Mouse (Mus musculus) left cerebral cortex, adult 2 months (tissue): ENCODE data around the gene Pde4c. TPM values are rescaled to one million over a fixed set of nuclear protein-coding genes. Genes with fewer than 3 reads are reported as not detected.

Source experiments
- DNase-seq, 2 experiments: peaks; one replicate each; pipeline ENCODE4 v3.0.0; 2021 to 2022; ENCODE audit warnings: low spot score in 2 of 2, mixed read lengths in 1 of 2; ENCODE audit errors: extremely low spot score in 1 of 2
- H3K27ac ChIP-seq: fragments of 200-600 bp; 2 replicates; pipeline ENCODE4 v1.8.1; 2022
- H3K4me3 ChIP-seq: fragments of 200-600 bp; 2 replicates; pipeline ENCODE4 v1.8.1; 2022
- CTCF ChIP-seq: fragments of 200-600 bp; IDR thresholded peaks from 2 replicates; pipeline ENCODE4 v1.8.1; 2022; ENCODE audit warnings: antibody characterized with exemption, mild to moderate bottlenecking, moderate library complexity
- intact Hi-C: fragments of 180-260 bp; cut with DNase I; formaldehyde crosslinking; loops from one replicate; pipeline ENCODE4 v1.15.1; 2025
- microRNA-seq, 2 experiments: library from miRNA; unstranded; fragments of <30 nt; microRNA quantifications; one replicate each; pipeline ENCODE4 v1.2.0; 2021
- total RNA-seq, 2 experiments: library from RNA; stranded (reverse); gene quantifications; 2 replicates each; pipeline ENCODE4 v1.2.3; 2021

Pde4c gene
- total RNA-seq, 2 experiments from 2014 or later: 1.9 to 3.0 TPM

DNA sequence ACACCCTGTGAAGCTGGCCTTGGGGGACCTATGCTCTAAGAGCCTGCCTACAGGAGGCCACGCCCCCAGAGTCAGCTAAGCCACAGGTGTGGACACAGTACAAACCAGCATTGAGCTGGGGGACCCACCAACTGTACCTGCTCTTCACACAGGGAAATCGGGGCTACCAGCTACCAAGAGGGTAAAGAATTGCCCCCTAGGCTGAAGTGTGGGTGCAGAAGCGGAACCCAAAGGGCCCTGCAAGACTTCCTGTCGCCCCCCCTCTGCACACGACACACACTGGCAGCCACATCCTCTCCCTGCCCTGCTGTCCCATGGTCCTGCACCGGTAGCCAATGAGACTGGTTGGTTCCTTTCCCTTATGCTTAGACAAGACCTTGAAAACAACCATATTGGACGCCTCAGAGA, 67.8 kb downstream of the Pde4c start:
- no peak for TF ChIP-seq CTCF
- no peak for DNase-seq
- H3K4me3 ChIP-seq: peak overlapping the region; percentile 85
- intact Hi-C loops: no loop called here
- peak overlapping the region; percentile 84 for H3K27ac ChIP-seq

DNA sequence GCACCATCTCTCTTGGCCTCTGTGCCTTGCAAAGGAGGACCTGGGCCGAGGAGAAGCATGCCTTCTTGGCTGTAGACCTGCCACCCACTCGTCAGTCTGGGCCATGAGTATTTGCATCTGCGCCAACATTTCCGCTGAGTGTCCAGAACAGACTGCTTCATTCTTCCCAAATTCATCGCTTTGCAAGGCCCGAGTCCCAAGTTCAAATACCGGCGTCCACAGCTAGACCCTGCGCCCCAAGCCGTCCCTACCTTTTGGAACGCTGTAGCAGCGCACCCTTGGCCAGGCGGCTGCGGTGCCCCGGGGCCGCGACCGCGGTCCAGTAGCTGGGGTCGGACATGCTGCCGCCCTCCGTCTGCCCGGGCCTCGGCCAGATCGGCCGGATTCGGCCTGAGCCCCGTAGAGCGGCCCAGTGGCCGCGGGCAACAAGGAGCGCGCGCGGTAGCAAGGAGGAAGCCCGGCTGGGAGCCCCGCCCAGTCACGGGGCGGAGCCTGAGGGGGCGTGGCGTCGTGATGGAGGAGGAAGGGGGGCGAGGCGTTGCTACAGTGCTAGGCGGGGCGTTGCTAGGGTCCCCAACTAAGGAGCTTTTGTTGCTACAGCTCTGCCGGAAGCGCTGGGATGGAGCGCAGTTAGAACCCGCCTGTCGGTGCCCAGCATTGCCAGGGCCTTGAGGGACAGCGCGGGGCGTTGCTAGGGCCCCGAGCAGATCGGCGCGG, 68.6 kb downstream of the Pde4c start:
- TF ChIP-seq CTCF: no peak; the same call in 1 of the 2 replicates
- peak overlapping the region; percentile 84 for H3K27ac ChIP-seq
- intact Hi-C loops: no loop called here

DNA sequence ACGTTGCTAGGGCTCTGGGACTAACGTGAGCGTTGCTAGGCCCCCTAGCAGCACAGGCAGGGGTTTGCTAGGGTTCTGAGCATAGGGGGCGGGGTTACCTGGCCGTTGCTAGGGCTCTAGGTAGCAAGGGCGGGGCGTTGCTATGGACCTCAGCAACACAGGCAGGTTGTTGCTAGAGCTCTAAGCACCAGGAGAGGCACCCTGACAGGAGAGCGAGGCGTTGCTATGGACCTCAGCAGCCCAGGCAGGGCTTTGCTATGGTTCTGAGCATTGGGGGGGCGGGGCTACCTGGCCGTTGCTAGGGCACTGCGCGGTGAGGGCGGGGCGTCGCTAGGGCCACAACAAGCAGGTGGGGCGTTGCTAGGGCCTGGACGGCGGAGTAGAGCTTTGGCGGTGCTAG, 69.2 kb downstream of the Pde4c start:
- no peak for TF ChIP-seq CTCF
- intact Hi-C loops: no loop called here
- peak overlapping the region; percentile 64 for H3K27ac ChIP-seq
- DNase-seq: peak in 1 of 2 experiments; percentile 70
- H3K4me3 ChIP-seq: peak overlapping the region; percentile 85

More for the DNA sequence above, 68.6 kb downstream of the Pde4c start:
- H3K4me3 ChIP-seq: peak overlapping the region; percentile 85
- DNase-seq: peak; percentile 96 to 97

DNA sequence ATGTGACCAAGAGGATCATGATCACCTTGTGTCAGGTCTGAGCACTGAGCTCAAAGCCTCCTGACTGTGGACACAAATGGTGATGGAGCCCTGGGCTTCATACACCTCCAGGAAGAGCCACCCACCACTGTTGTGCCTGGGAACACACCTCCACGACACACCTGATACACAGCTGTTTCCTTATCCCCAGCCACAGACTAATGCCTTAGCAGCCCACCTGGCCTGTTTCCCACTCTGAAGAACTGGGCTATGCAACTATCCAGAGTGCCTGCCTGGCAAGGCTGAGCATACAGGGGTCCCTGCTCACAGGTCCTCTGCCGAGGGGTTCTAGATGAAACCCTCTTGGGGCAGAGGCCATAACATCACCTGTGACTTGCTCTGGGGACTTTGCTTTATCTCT, 70.7 kb downstream of the Pde4c start:
- H3K4me3 ChIP-seq: no peak overlapping the region
- no peak for DNase-seq
- intact Hi-C loops: no loop called here
- TF ChIP-seq CTCF: no peak
- H3K27ac ChIP-seq: no peak overlapping the region; the same call in 1 of the 2 replicates

DNA sequence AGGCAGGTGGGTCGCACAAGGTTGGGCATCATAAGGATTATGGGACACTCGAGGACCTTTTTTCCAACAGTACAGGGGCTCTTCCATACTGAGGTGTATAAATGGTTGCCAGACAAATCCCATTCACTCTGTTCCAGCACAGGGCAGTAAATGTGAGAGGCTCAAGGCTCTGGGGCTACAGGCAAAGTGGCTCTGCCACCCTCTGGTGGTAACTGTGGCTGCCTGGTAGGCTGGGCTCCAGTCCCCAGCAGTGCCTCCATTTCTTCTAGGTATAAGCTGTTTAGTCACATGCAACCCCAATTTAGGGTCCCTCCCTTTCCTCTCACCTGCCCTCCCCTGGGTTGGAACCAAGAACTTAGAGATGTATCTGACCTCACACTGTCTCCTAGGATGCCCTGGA, 71.8 kb downstream of the Pde4c start:
- Histone ChIP-seq H3K27ac (0 out of 2 replicates have a peak overlapping the region, but pooled peaks have one; percentile 11), H3K4me3 (no peak overlapping the region)
- DNase-seq: no peak
- intact Hi-C loops: no loop called here
- peak; percentile 36 for TF ChIP-seq CTCF

DNA sequence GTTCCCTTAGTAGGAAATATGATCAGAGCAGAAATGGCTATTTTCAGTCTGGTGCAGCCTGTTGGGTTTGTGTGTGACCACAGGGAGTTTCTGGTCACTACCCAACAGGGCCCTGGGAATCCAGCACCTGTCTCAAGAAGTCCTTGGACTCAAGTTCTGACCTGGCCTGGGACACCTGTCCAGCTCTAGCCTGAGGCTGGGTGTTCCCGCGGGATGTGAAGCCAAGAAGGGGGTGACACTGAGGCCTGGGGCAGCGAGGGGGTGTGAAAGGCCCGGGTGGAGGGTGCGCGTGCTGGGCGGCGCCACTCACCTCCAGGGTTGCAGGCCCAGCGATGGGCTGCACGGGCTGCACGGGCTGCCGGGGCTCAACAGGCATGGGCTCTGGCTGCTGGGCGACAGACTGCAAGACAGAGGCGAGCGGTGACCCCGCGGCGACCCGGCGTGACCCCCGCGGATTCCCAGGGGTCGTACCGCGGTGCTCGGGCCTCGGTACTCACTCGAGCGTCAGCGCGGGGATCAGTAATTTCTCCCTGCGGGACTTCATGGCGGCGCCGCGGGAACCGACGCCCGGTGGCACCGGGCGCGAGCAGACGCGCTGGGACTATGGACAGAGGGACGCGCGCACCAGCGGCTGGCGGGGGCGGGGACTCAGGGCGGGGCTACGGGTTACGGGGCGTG, 73.0 kb downstream of the Pde4c start:
- Histone ChIP-seq H3K4me3 (peak overlapping the region; percentile 67), H3K27ac (peak overlapping the region; percentile 70)
- intact Hi-C loops: no loop called here
- TF ChIP-seq CTCF: no peak
- DNase-seq: peak in 1 of 2 experiments; percentile 50

DNA sequence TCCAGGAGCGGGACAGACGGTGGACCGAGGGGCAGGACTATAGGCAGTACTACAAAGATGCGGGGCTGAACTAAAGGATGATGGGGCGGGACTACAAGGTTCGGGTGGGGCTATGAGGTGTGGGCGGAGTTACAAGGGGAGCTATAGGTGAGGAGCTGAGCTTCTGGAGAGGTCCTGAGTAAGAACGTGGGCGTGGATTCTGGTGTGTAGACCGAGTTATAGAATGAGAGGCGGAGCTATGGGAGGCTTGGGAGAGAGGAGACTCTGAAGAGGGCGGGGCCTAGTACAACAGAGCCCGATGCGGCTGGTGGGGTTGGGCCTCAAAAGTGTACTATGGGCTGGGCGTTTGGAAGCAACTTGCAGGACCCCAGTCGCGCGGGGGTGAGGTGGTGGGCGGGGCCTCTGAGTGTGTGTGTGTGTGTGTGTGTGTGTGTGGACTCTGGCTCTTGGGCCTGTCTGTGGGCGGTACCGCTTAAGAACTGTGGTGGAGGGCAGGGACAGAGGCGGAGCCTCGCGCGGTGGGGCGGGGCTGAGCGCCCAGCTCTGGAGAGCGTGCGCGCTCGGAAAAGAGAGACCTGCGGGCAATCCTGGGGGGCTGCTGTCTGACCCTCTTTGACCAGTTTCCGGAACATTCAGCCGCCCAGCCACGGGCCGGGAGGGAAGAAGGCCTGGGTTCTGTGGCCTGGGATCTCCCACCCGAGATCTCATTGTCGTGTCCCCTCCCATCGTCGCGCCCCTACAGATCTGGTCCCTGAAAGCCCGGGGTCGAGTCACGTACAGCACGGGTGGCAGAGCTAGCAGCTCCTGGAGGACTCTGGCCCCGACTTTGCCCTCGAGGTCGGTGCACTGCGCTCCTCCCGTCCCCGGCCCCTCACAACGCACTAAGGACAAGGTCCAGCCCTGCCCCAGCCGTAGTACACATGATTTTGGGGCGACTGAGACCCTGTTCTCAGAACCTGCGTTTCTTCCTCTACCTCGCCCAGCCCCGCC, 73.9 kb downstream of the Pde4c start:
- DNase-seq: peak; percentile 83 to 88
- Histone ChIP-seq H3K27ac (peak overlapping the region; percentile 88), H3K4me3 (peak overlapping the region; percentile 67)
- intact Hi-C loops: no loop called here
- TF ChIP-seq CTCF: no peak

DNA sequence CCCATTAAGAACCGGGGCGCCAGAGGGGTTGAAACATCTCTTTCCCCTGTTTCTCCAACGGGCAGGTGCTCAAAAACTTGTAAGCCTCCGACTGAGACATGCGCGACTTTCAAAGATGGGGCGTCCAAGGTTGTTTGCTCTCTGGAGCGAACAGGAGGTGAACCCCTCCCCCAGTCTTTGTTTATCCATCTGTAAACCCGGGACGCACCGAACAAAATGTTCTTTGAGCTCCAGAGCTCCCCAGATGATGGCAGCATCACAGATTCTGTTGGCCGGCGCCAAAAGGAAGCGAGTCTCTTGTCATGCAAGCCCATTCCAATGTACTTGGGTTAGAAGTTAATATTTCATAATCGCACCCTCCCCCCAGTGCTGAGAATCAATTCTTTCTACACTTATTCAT, 74.8 kb downstream of the Pde4c start:
- peak overlapping the region; percentile 67 for H3K4me3 ChIP-seq

DNA sequence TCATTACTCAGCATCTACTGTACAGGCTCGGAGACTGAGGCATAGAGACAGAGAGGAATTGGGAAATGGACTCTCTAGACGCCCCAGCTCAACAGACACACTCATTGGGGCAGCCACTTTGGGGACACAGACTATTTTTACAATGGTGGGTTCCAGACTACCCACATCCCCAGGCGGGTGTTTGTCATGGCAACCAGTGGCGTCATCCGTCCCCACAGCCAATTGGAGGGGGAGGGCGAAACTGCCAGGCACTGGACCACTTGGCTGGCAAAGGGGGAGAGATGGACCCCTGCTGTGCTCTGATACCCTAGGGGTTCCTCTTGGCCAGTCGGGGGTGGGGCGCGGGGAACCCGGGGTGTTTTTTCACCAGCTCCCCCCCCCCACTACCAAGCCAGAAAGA, 77.1 kb downstream of the Pde4c start:
- Histone ChIP-seq H3K27ac (peak overlapping the region; percentile 90), H3K4me3 (0 out of 2 replicates have a peak overlapping the region, but pooled peaks have one; percentile 3)
- no peak for TF ChIP-seq CTCF
- intact Hi-C loops: no loop called here
- DNase-seq: peak; percentile 61 to 79

More for the DNA sequence above, 74.8 kb downstream of the Pde4c start:
- no peak for DNase-seq
- TF ChIP-seq CTCF: no peak; the same call in 1 of the 2 replicates
- H3K27ac ChIP-seq: peak overlapping the region; percentile 88
- intact Hi-C loops: no loop called here

Small RNA genes within 50 kb of the gene (microRNA-seq; reads per million reads assigned to microRNA genes)
- gene Mir7240: 8.1 to 12.2 reads per million in 2 experiments

Other genes starting within 250 kb of the Pde4c start
- 10 to 100 TPM; 43.7 to 44.4 TPM for gene Klhl26, start 246.8 kb upstream of the Pde4c start, total RNA-seq
- 100 to 1,000 TPM; 295 to 302 TPM for gene Tmem59l, start 236.4 kb upstream of the Pde4c start, total RNA-seq
- gene Crlf1, start 230.6 kb upstream of the Pde4c start, total RNA-seq: 1 to 10 TPM; 2.6 to 3.0 TPM
- 100 to 1,000 TPM; 108 to 110 TPM for gene Rex1bd, start 217.0 kb upstream of the Pde4c start, total RNA-seq
- gene Uba52, start 212.9 kb upstream of the Pde4c start, total RNA-seq: 100 to 1,000 TPM; 788 to 861 TPM
- 100 to 1,000 TPM; 392 to 410 TPM for gene Fkbp8, start 196.0 kb upstream of the Pde4c start, total RNA-seq
- 10 to 100 TPM; 39.8 to 44.4 TPM for gene Kxd1, start 195.8 kb upstream of the Pde4c start, total RNA-seq
- gene Ell, start 184.3 kb upstream of the Pde4c start, total RNA-seq: 10 to 100 TPM; 18.6 to 20.8 TPM
- gene Isyna1, start 129.3 kb upstream of the Pde4c start, total RNA-seq: 10 to 100 TPM; 52.9 to 55.3 TPM
- gene Ssbp4, start 114.8 kb upstream of the Pde4c start, total RNA-seq: 100 to 1,000 TPM; 221 to 261 TPM
- under 1 TPM; 0.70 to 0.96 TPM for gene Lrrc25, start 107.6 kb upstream of the Pde4c start, total RNA-seq
- not detected for gene Gdf15, start 91.3 kb upstream of the Pde4c start, total RNA-seq
- gene Pgpep1, start 63.3 kb upstream of the Pde4c start, total RNA-seq: 10 to 100 TPM; 15.5 to 17.5 TPM
- 10 to 100 TPM; 62.1 to 62.9 TPM for gene Lsm4, start 50.5 kb upstream of the Pde4c start, total RNA-seq
- 100 to 1,000 TPM; 247 to 264 TPM for gene Jund, start 24.8 kb upstream of the Pde4c start, total RNA-seq
- under 1 TPM; 0.16 to 0.21 TPM for gene Iqcn, start 20.3 kb upstream of the Pde4c start, total RNA-seq
- not detected for gene Gm3336, start 5.2 kb upstream of the Pde4c start, total RNA-seq
- gene Rab3a, start 31.0 kb downstream of the Pde4c start, total RNA-seq: 100 to 1,000 TPM; 808 to 835 TPM
- 10 to 100 TPM; 33.3 to 35.7 TPM for gene Mpv17l2, start 37.2 kb downstream of the Pde4c start, total RNA-seq
- 100 to 1,000 TPM; 159 to 160 TPM for gene Pik3r2, start 53.0 kb downstream of the Pde4c start, total RNA-seq
- 100 to 1,000 TPM; 369 to 386 TPM for gene Mast3, start 81.3 kb downstream of the Pde4c start, total RNA-seq
- under 1 TPM; 0.77 to 0.82 TPM for gene Il12rb1, start 84.7 kb downstream of the Pde4c start, total RNA-seq
- gene Arrdc2, start 116.0 kb downstream of the Pde4c start, total RNA-seq: 10 to 100 TPM; 19.5 to 20.7 TPM
- gene Kcnn1, start 139.5 kb downstream of the Pde4c start, total RNA-seq: 10 to 100 TPM; 20.0 to 20.4 TPM
- gene Ccdc124, start 150.2 kb downstream of the Pde4c start, total RNA-seq: 10 to 100 TPM; 94.8 to 99.0 TPM
- 10 to 100 TPM in 1 of 2 experiments, 1 to 10 TPM in 1; 9.9 to 10.3 TPM for gene Slc5a5, start 169.0 kb downstream of the Pde4c start, total RNA-seq
- gene Rpl18a, start 173.7 kb downstream of the Pde4c start, total RNA-seq: 100 to 1,000 TPM; 588 to 633 TPM
- gene Map1s, start 182.2 kb downstream of the Pde4c start, total RNA-seq: 10 to 100 TPM; 80.4 to 95.7 TPM